Mouse (Mus musculus): ENCODE results near the gene Mapk7.

- TF ChIP-seq CTCF (conservative IDR thresholded peaks at IDR 0.05; ENCODE audit: low read length) (no peak), POU5F1 (IDR thresholded peaks at IDR 0.05; ENCODE audit: borderline replicate concordance, low read length) (no peak), NANOG (IDR thresholded peaks at IDR 0.05; ENCODE audit: borderline replicate concordance, low read length) (no peak)
These were observed 30.1 kb downstream of the Mapk7 start for GRCm38 (mm10) chr11:61464071-61464470.
